Mouse (Mus musculus) heart, postnatal 0 days (tissue): Measurements from ENCODE around the gene Abca8a. TPM values are rescaled to one million over a fixed set of nuclear protein-coding genes. Genes with fewer than 3 reads are reported as not detected.
A peak's percentile ranks its signal among the peaks of the same experiment; 100 is the strongest.
"Not testable (repeated sequence)": the region's sequence is repeated elsewhere in the genome, so short reads cannot be mapped to it uniquely, and the experiment has no call there.

Experiments
- ATAC-seq: fragments of 200-750 bp; cut with Nextera tagmentation; 2 replicates; pipeline ENCODE4 v1.8.0; 2017; ENCODE audit warnings: low read depth, moderate number of reproducible peaks, moderate library complexity; ENCODE audit not compliant: insufficient read depth
- DNase-seq: peaks from one replicate; pipeline ENCODE4 v3.0.0-alpha.2; 2016; ENCODE audit warnings: low spot score
- H3K27ac ChIP-seq: fragments of 300-500 bp; sonication (generic); 2 replicates; pipeline ENCODE4 v1.5.1; 2014; ENCODE audit warnings: low read depth, mild to moderate bottlenecking
- H3K27me3 ChIP-seq: fragments of 300-500 bp; sonication (generic); 2 replicates; pipeline ENCODE4 v1.6.1; 2014; ENCODE audit warnings: low read length, mixed read lengths; ENCODE audit not compliant: control insufficient read depth, insufficient read depth
- H3K36me3 ChIP-seq: fragments of 300-500 bp; sonication (generic); replicated peaks from 2 replicates; pipeline ENCODE4 v1.6.1; 2014; ENCODE audit warnings: low read length, mixed read lengths; ENCODE audit not compliant: control insufficient read depth, insufficient read depth
- H3K4me1 ChIP-seq: fragments of 300-500 bp; sonication (generic); 2 replicates; pipeline ENCODE4 v1.6.1; 2014; ENCODE audit warnings: antibody characterized with exemption; ENCODE audit not compliant: control insufficient read depth, insufficient read depth
- H3K4me2 ChIP-seq: fragments of 300-500 bp; sonication (generic); 2 replicates; pipeline ENCODE4 v1.6.1; 2014; ENCODE audit warnings: low read depth, mild to moderate bottlenecking, low read length, moderate library complexity
- H3K4me3 ChIP-seq: fragments of 300-500 bp; sonication (generic); 2 replicates; pipeline ENCODE4 v1.5.1; 2014; ENCODE audit warnings: low read depth, low read length
- H3K9ac ChIP-seq: fragments of 300-500 bp; sonication (generic); replicated peaks from 2 replicates; pipeline ENCODE4 v1.6.1; 2014; ENCODE audit warnings: low read depth, low read length, mixed read lengths
- H3K9me3 ChIP-seq: fragments of 300-500 bp; sonication (generic); replicated peaks from 2 replicates; pipeline ENCODE4 v1.6.1; 2016; ENCODE audit warnings: low read length; ENCODE audit not compliant: control insufficient read depth
- CTCF ChIP-seq: IDR thresholded peaks from 2 replicates; pipeline ENCODE4 v1.5.1; 2016; ENCODE audit warnings: antibody characterized with exemption, control low read depth, low read depth
- EP300 ChIP-seq: IDR thresholded peaks from 2 replicates; pipeline ENCODE4 v1.6.1; 2016; ENCODE audit warnings: antibody characterized with exemption, low read depth
- WGBS: fragments of 180-500 bp; shearing (Covaris S2); extraction: QIAGEN DNeasy Blood & Tissue Kit; methylation state at CpG from one replicate; pipeline ENCODE4 v1.1.7; 2014; 5-methylcytosine and 5-hydroxymethylcytosine counted together
- polyA plus RNA-seq: library from polyadenylated mRNA; unstranded; fragments of >200 nt; fragmentation: Nextera tagmentation; extraction: Ambion mirVana; gene quantifications from 2 replicates; pipeline ENCODE4 v1.2.1, GENCODE M21; 2015
- total RNA-seq: library from RNA; depleted of rRNA; stranded (reverse); fragments of >200 nt; gene quantifications from 2 replicates; pipeline ENCODE4 v1.2.3, GENCODE M21; 2014; ENCODE audit warnings: low replicate concordance

Abca8a gene
- total and polyA plus RNA-seq, 2 experiments from 2014 or later, result 7.3 to 14.7 TPM

- DNase-seq (peak; percentile 77), ATAC-seq (peak; percentile 95)
- H3K4me1 ChIP-seq, result no peaks in the 10 kb centered on the region
- TF ChIP-seq CTCF (no peak), EP300 (no peak)
- 0% methylated on average over 15 of the region's 15 CpGs for WGBS
- peak within 1 kb of the TSS; percentile 62 for H3K4me2 ChIP-seq
- H3K36me3 ChIP-seq, result no peaks in the 10 kb centered on the region
- peak within 1 kb of the TSS; percentile 43 for H3K4me3 ChIP-seq
- H3K27ac ChIP-seq, result peak within 1 kb of the TSS; percentile 53
- H3K9me3 ChIP-seq, result no peaks in the 10 kb centered on the region
- no peaks in the 10 kb centered on the region for H3K27me3 ChIP-seq
- 0 out of 2 replicates have a peak within 1 kb of the TSS, but pooled peaks have one; percentile 6 for H3K9ac ChIP-seq
These were observed 100.2 kb downstream of the Abca8a start, which contains the start of gene Abca8b for GRCm38 (mm10) chr11:109995624-109996023. Gene Abca8b, minus strand, starts transcription at chr11:109995845.

GRCm38 (mm10) chr11:109995013-109995412, 100.8 kb downstream of the Abca8a start:
- H3K9me3 ChIP-seq, result no peaks in the 10 kb centered on the region
- DNase-seq (peak; percentile 34), ATAC-seq (peak; percentile 65)
- peak overlapping the region; percentile 43 for H3K4me3 ChIP-seq
- H3K27ac ChIP-seq, result peak overlapping the region; percentile 53
- no peak for TF ChIP-seq EP300
- TF ChIP-seq CTCF, result no peak
- no peaks in the 10 kb centered on the region for H3K27me3 ChIP-seq
- peak overlapping the region; percentile 62 for H3K4me2 ChIP-seq
- WGBS, result 5% methylated on average over 3 of the region's 3 CpGs
- H3K4me1 ChIP-seq, result no peaks in the 10 kb centered on the region
- no peaks in the 10 kb centered on the region for H3K36me3 ChIP-seq
- H3K9ac ChIP-seq, result no peak overlapping the region

GRCm38 (mm10) chr11:109994014-109994413, 101.8 kb downstream of the Abca8a start:
- Histone ChIP-seq H3K4me1 (no peaks in the 10 kb centered on the region), H3K27me3 (no peaks in the 10 kb centered on the region), H3K9me3 (no peaks in the 10 kb centered on the region), H3K4me3 (no peak overlapping the region), H3K4me2 (peak overlapping the region; percentile 62), H3K36me3 (no peaks in the 10 kb centered on the region), H3K27ac (peak overlapping the region; percentile 38), H3K9ac (no peak overlapping the region)
- WGBS, result 50% methylated on average over 6 of the region's 6 CpGs
- ATAC-seq (no peak), DNase-seq (no peak)
- TF ChIP-seq EP300 (no peak), CTCF (no peak)

GRCm38 (mm10) chr11:109991270-109991669, 104.5 kb downstream of the Abca8a start:
- no peak overlapping the region for H3K27ac ChIP-seq
- 66% methylated on average over 3 of the region's 3 CpGs for WGBS

GRCm38 (mm10) chr11:109990256-109990655, 105.5 kb downstream of the Abca8a start:
- no peaks in the 10 kb centered on the region for H3K9me3 ChIP-seq
- no peaks in the 10 kb centered on the region for H3K4me1 ChIP-seq
- H3K4me3 ChIP-seq, result no peak overlapping the region
- H3K27me3 ChIP-seq, result no peaks in the 10 kb centered on the region
- DNase-seq (no peak), ATAC-seq (no peak)
- H3K27ac ChIP-seq, result no peak overlapping the region
- TF ChIP-seq CTCF, result no peak
- no peak for TF ChIP-seq EP300
- no peak overlapping the region for H3K4me2 ChIP-seq
- no peak overlapping the region for H3K9ac ChIP-seq
- WGBS, result 79% methylated on average over 2 of the region's 2 CpGs
- no peaks in the 10 kb centered on the region for H3K36me3 ChIP-seq

More at GRCm38 (mm10) chr11:109991270-109991669, 104.5 kb downstream of the Abca8a start:
- Histone ChIP-seq H3K9ac (no peak overlapping the region), H3K36me3 (no peaks in the 10 kb centered on the region), H3K4me1 (no peaks in the 10 kb centered on the region), H3K9me3 (no peaks in the 10 kb centered on the region), H3K27me3 (no peaks in the 10 kb centered on the region), H3K4me3 (no peak overlapping the region), H3K4me2 (no peak overlapping the region)
- ATAC-seq (no peak), DNase-seq (no peak)
- TF ChIP-seq EP300 (no peak), CTCF (no peak)

- TF ChIP-seq EP300 (no peak), CTCF (no peak)
- Histone ChIP-seq H3K27me3 (no peaks in the 10 kb centered on the region), H3K4me3 (no peak overlapping the region), H3K9ac (no peak overlapping the region), H3K36me3 (no peaks in the 10 kb centered on the region), H3K4me2 (no peak overlapping the region), H3K9me3 (no peaks in the 10 kb centered on the region), H3K27ac (no peak overlapping the region), H3K4me1 (no peaks in the 10 kb centered on the region)
- 48% methylated on average over 1 of the region's 1 CpGs for WGBS
- ATAC-seq (no peak), DNase-seq (no peak)
These were observed 107.6 kb downstream of the Abca8a start for GRCm38 (mm10) chr11:109988164-109988563.

- not testable (repeated sequence) for H3K27me3 ChIP-seq, H3K9me3 ChIP-seq, H3K4me3 ChIP-seq, ATAC-seq, H3K4me2 ChIP-seq, H3K9ac ChIP-seq, H3K27ac ChIP-seq, H3K4me1 ChIP-seq, DNase-seq, H3K36me3 ChIP-seq
- 50% methylated on average over 11 of the region's 11 CpGs for WGBS
These were observed 108.2 kb downstream of the Abca8a start for GRCm38 (mm10) chr11:109987460-109988072.
